Mouse (Mus musculus) left cerebral cortex, postnatal 25 days (tissue): ENCODE data around the gene Tap1. TPM values are rescaled to one million over a fixed set of nuclear protein-coding genes. Genes with fewer than 3 reads are reported as not detected.
A peak's percentile ranks its signal among the peaks of the same experiment; 100 is the strongest.
"Not testable (repeated sequence)": the region's sequence is repeated elsewhere in the genome, so short reads cannot be mapped to it uniquely, and the experiment has no call there.

ENCODE experiments used
- DNase-seq, 2 experiments: peaks; one replicate each; pipeline ENCODE4 v3.0.0; 2022; ENCODE audit warnings: low spot score in 2 of 2, mixed read lengths in 1 of 2
- intact Hi-C: fragments of 180-260 bp; cut with DNase I; formaldehyde crosslinking; loops from one replicate; pipeline ENCODE4 v1.15.1; 2025
- total RNA-seq, 2 experiments: library from RNA; stranded (reverse); gene quantifications; 2 replicates each; pipeline ENCODE4 v1.2.3; 2021

Tap1 gene
- total RNA-seq, result 1 to 10 TPM; 1.5 to 1.8 TPM

GRCm38 (mm10) chr17:34187261-34187916, at the start of gene Tap1, which contains the start of gene Psmb9:
Tap1 (plus strand) TSS chr17:34187553.
Psmb9 (minus strand) TSS chr17:34187764.
- DNase-seq, result peak; percentile 95 to 96
- intact Hi-C loops, result no loop called here

GRCm38 (mm10) chr17:34137601-34138000, 49.8 kb upstream of the Tap1 start:
- intact Hi-C loops, result no loop called here

DNA sequence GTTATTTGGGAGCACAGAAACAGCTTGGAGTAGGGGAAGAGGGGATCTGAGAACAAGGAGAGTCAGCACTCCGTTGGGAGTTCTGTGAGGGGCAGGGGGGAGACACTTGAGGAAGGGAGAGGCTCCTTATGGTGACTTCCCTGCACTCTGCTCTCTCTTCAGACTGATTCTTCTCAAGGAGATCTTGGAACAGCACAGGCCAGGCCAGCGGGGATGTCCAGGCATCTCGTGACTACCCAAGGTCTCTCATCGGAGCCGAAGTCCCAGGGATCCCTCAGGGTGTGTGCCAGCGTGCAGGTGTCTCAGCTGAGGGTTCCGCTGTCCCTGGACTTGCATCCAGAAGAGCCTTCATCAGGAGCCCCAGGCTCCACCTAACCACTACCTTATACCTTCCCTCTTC, 48.7 kb upstream of the Tap1 start:
- DNase-seq, result no peak
- intact Hi-C loops, result no loop called here

More at GRCm38 (mm10) chr17:34137601-34138000, 49.8 kb upstream of the Tap1 start:
- no peak for DNase-seq

GRCm38 (mm10) chr17:34139416-34139815, 47.9 kb upstream of the Tap1 start:
- intact Hi-C loops, result no loop called here
- no peak for DNase-seq

DNA sequence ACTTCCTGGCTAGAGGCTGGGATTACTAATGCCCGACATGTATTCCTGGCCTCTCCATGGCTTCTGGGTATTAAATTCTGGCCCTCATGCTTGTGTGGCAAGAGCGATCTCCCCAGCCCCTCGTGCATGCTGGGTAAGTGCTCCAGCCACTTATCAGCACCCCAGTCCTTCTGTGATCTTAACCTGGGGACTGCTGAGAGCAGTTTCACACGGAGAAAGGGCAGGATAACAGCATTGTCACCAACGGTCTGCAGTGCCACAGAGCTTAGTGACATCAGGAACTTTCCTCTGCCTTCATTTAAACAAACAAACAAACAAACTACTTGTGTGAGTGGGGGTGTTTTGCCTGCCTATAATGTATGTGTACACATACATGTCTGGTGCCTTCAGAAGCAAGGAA, 47.1 kb upstream of the Tap1 start:
- DNase-seq, result no peak

GRCm38 (mm10) chr17:34141448-34141847, 45.9 kb upstream of the Tap1 start:
- DNase-seq, result peak; percentile 51 to 69
- intact Hi-C loops, result no loop called here

More for the DNA sequence above, 47.1 kb upstream of the Tap1 start:
- intact Hi-C loops, result no loop called here

DNA sequence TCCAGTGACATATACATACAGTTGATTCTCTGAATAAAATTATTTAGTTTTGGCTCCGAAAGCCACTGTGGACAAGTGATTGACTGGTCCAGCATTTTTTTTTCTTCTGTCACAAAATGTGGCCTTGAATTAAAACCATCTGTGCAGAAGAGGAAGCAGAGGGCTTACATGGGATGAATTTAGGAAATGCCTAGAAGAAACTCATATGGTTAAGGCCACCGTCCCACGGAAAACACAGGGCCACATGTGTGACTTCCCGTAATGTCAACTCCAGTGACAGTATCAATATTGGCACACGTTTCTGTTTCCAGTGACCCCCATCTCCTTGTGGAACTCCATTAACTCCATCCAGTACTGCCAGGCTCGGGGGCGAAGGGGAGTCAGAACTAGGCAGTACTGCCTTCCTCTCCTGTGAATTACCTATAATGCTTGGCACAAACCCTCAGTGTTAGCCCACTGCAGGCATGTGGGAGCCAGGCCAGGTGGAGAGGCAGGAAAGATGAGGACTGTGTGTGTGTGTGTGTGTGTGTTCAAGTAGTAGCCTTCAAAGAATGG, 44.8 kb upstream of the Tap1 start:
- intact Hi-C loops, result no loop called here
- no peak for DNase-seq

DNA sequence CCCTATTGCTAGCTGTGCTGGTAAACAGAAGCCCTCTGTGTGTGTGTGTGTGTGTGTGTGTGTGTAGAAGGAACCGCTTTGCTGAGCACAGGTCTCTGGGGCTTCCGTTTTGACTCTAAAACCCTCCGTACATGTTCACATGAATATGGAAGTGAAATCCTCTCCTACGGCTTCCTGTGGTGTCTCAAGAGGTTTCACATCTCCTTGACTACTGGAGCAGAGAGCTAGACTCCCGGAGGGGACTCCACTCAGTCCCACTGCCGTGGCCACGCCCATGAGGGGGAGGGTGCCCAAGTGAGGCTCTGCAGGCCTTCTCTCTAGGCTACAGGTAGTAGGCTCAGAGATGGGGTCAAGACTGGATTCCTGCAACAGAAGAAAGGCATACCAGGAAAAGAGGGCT, 44.3 kb upstream of the Tap1 start, which contains the start of gene H2-DMb2:
Gene H2-DMb2, plus strand, starts transcription at position 275 of the 400 bp plus-strand sequence.
- intact Hi-C loops, result no loop called here

DNA sequence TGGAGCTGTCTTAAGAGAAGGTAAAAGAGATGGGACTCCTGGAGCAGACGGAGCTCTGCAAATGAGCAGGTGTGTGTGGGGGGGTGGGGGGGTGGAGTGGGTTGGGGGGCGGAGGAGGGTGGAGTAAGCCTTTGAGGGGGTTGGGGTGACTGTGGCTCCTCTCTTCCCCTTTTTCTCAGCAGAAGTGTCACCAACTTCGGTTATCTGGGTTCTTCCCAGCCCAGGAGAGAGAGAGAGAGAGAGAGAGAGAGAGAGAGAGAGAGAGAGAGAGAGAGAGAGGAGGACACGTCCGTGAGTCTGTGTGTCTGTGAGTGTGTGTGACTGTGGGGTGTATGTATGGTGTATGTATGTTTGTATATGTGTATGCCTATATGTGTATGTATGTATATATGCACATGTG, 43.9 kb upstream of the Tap1 start:
- intact Hi-C loops, result no loop called here

More for the DNA sequence above, 44.3 kb upstream of the Tap1 start, which contains the start of gene H2-DMb2:
- no peak for DNase-seq

GRCm38 (mm10) chr17:34144221-34144620, 43.1 kb upstream of the Tap1 start:
- intact Hi-C loops, DNase-seq: not testable (repeated sequence)

More for the DNA sequence above, 43.9 kb upstream of the Tap1 start:
- DNase-seq, result no peak

DNA sequence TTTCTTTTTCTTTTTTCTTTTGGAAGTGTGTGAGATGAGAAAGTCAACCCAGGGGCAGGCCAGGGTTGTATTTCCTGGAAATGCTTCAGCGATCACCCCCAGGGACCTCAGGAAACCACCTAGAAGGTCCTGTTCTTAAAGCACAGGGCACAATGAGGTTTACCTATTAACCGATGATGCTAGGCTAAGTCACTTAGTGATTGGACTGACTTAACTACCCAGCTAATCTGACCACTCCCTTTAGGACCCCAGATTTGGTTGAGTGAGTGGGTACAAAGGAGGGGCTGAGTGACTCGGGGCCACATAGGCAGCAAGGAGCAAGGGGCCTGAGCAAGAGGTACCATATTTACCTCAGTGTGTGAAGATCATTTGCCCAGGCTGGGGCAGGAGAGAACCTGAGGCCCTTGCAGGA, 42.4 kb upstream of the Tap1 start:
- DNase-seq, result no peak
- intact Hi-C loops, result no loop called here

GRCm38 (mm10) chr17:34152923-34153322, 34.4 kb upstream of the Tap1 start, which contains the start of gene H2-DMb1:
H2-DMb1 (plus strand) TSS chr17:34153072.
- peak; percentile 61 to 75 for DNase-seq
- intact Hi-C loops, result no loop called here

GRCm38 (mm10) chr17:34155534-34155933, 31.8 kb upstream of the Tap1 start:
- intact Hi-C loops, result no loop called here
- no peak for DNase-seq

GRCm38 (mm10) chr17:34164202-34164895, 23.0 kb upstream of the Tap1 start:
- intact Hi-C loops, result no loop called here
- no peak for DNase-seq

DNA sequence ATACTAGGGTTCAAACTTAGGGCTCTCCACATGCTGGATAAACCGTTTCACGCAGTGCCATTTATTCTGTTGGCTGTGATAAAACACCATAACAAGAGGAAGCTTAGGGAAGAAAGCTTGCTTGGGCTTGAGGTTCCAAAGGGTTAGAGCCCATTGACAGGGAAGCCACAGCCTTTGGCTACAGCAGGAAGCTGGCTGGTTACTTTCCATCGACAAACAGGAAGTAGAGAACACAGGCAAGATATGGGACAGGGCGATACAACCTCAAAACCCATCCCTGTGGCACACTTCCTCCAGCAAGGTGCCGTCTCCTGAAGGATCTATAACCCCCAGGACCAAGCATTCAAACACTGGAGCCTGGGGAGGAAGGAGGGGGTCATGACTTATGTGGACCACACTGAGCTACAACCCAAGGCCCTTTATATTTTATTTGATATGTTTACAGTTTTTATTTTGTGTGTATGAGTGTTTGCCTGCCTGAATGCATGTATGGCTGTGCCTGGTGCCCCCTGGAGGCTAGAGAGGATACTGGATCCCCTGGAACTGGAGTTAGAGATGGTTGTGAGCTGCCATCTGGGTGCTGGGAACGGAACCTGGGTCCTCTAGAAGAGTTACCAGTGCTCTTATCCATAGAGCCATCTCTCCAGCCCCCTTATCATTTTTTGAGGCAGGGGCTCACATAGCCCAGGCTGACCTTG, 22.2 kb upstream of the Tap1 start:
- intact Hi-C loops, result no loop called here
- no peak for DNase-seq

DNA sequence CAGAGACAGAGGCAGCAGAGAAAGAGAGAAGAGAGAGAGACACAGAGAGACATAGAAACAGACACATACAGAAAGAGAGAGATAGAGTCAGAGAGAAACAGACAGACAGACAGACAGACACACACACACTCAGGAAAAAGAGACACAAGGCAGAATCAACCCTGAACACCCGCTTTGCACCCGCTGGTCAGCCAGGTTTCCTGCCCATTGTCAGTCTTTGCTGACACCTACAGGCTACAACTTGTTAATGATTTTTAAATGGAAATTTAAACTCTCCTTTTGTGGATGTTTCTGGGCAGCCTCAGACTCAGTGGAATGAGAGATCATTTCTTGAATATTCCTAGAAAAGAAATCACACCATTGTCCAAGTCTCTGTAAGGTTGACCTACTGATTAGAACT, 18.1 kb upstream of the Tap1 start:
- DNase-seq, result peak; percentile 17 to 39
- intact Hi-C loops, result loop anchor here (2.0 kb wide), 2 partner anchors 66 to 92 kb away; no protein-coding TSS in a partner anchor

- no peak for DNase-seq
Measured at GRCm38 (mm10) chr17:34170487-34170876, 16.9 kb upstream of the Tap1 start.

DNA sequence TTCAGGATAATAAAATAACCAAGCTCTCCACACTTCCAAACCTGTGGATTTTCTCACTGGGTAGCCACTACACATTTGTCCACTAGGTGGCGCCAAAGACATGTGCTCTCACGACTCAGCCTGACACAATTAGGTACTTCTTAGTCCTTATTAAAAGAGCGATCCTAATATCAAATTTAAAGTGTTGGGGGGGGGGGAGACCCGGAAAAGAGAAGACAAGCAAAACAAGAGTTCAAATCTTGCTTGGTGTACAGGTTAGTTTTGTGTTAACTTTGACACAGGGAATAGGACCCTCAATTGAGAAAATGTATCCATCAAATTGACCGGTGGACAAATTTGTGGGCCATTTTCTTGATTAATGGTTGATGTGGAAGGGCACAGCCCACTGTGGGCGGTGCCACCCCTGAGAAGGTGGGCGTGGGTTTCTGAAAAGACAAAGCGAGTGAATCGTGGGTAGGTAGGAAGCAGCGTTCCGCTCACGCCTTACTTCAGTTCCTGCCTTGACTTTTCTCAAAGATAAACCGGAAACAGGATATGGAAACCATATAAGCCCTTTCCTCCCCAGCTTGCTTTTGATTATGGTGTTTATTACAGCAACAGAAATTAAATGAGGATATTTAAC, 16.4 kb upstream of the Tap1 start:
- intact Hi-C loops, result loop anchor here (1.0 to 5.0 kb wide), 5 partner anchors 34 to 241 kb away; partner anchors contain the start of gene Btnl2
- DNase-seq, result peak; percentile 81 to 84

More at GRCm38 (mm10) chr17:34170487-34170876, 16.9 kb upstream of the Tap1 start:
- intact Hi-C loops, result loop anchor here (1.0 to 5.0 kb wide), 5 partner anchors 34 to 242 kb away; partner anchors contain the start of gene Btnl2

DNA sequence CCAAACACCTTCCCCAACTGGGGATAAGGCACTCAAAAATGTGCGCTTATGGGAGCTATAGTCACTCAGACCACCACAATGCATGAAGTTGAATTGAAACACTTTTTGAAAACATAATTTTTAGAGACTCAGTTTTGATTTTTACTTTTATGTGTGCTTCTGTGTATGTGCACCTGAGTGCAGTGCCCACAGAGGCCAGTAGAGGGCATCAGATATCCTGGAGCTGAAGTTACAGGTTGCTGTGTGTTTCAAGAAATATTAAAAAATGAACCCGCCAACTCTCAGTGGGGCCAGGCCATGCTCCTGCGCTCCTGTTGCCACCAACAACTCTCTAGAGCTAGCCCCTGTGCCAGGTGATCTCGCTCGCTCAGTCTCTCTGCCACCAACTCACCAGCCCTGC, 14.8 kb upstream of the Tap1 start:
- intact Hi-C loops, result loop anchor here (5.0 kb wide), 2 partner anchors 180 to 240 kb away; partner anchors contain the start of gene Btnl2
- no peak for DNase-seq
